Mouse (Mus musculus) cortical plate, adult 2 months (tissue): ENCODE data around the gene Atp5c1.

Experiments used
- CTCF ChIP-seq: fragments of 200-500 bp; IDR thresholded peaks from 2 replicates; pipeline ENCODE4 v1.5.1; 2011; ENCODE audit warnings: mild to moderate bottlenecking, control low read depth, low read length; ENCODE audit not compliant: insufficient read depth; ENCODE audit errors: extremely low read depth
- POLR2A ChIP-seq: fragments of 200-500 bp; IDR thresholded peaks from 2 replicates; pipeline ENCODE4 v1.6.1; 2011; ENCODE audit warnings: mild to moderate bottlenecking, low read length, control low read depth; ENCODE audit not compliant: insufficient read depth; ENCODE audit errors: extremely low read depth

DNA sequence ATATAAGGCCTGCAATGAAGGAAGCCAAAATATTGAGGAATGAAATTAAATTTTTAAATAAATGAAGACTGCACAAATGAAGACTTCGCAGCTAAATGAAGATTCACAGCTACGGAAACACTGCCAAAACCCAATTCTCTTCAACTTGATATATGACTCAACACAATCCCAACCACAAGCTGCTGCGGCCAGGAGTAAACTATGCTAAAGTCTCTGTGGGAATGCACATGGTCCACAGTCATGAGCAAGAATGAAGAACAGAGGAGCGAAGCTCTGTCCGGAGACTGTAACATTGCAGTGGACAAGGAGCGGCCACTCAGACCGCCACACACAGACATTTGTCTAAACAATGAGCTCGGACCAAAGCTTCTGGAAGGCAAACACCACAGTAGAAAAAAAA is 3.6 kb downstream of the Atp5c1 start:
- no peak for TF ChIP-seq POLR2A
- no peak for TF ChIP-seq CTCF
